Mouse (Mus musculus) kidney, adult 2 months (tissue): ENCODE measurements around the gene Ctnna3.

Source experiments
- CTCF ChIP-seq: fragments of 200-500 bp; conservative IDR thresholded peaks from 2 replicates; pipeline ENCODE4 v1.5.1; 2011; ENCODE audit warnings: low read depth, mild to moderate bottlenecking, control low read depth, low read length, moderate library complexity, mixed read lengths; ENCODE audit not compliant: insufficient read depth, insufficient read length
- POLR2A ChIP-seq: fragments of 200-500 bp; IDR thresholded peaks from one replicate; pipeline ENCODE4 v1.6.1; 2011; ENCODE audit warnings: low read depth, low read length, control low read depth

GRCm38 (mm10) chr10:63653571-63653970 lies 223.7 kb downstream of the Ctnna3 start:
- TF ChIP-seq CTCF: no peak
- TF ChIP-seq POLR2A: no peak
